Mouse (Mus musculus): Measurements from ENCODE around the gene Myrf.

DNA sequence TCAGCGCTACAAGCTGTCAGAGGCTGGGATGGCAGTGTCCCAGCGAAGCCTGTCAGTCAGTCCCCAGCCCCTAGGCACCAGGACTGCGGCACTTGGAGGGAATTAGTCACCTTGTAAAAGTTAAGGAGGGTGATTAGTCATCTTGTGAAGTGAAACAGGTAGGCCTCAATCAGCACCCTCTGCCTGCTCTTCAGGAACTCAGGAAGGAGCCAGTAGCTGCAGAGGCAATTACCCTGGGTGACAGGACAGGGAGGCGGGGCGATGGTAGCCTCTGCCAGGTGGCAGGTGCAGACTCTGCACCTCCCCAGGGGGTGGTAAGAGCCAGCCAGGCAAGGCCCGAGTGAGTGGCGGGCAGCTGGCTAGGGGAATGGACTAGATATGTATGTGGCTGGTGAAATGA, 20.8 kb upstream of the Myrf start:
- TF ChIP-seq CTCF (IDR thresholded peaks at IDR 0.05; ENCODE audit: borderline replicate concordance, extremely low read depth, insufficient read depth, insufficient read length) (no peak), POLR2A (IDR thresholded peaks at IDR 0.05; ENCODE audit: borderline replicate concordance, extremely low read depth, insufficient read depth, insufficient read length, poor library complexity, severe bottlenecking) (no peak)
